Mouse (Mus musculus): ENCODE data around the gene Cd2. TPM values are rescaled to one million over a fixed set of nuclear protein-coding genes. Genes with fewer than 3 reads are reported as not detected.

The Cd2 gene
- polyA plus RNA-seq, 1 experiment: not detected

- no peak overlapping the region for H3K4me3 ChIP-seq (ENCODE audit: insufficient read depth, low read length)
- H3K4me1 ChIP-seq (ENCODE audit: control insufficient read depth, insufficient read depth, low read length): no peaks in the 10 kb centered on the region
- no peak for TF ChIP-seq CTCF (IDR thresholded peaks at IDR 0.05; ENCODE audit: low read depth, low read length)
- no peak for TF ChIP-seq POLR2A (IDR thresholded peaks at IDR 0.05; ENCODE audit: borderline replicate concordance, low read depth, low read length)
- H3K27ac ChIP-seq (ENCODE audit: insufficient read depth, low read depth, low read length): no peak overlapping the region
Measured at GRCm38 (mm10) chr3:101236261-101236660, 51.5 kb downstream of the Cd2 start.

- H3K4me1 ChIP-seq (ENCODE audit: control insufficient read depth, insufficient read depth, low read length): no peaks in the 10 kb centered on the region
- no peak for TF ChIP-seq CTCF (IDR thresholded peaks at IDR 0.05; ENCODE audit: low read depth, low read length)
- no peak for TF ChIP-seq POLR2A (IDR thresholded peaks at IDR 0.05; ENCODE audit: borderline replicate concordance, low read depth, low read length)
- H3K27ac ChIP-seq (ENCODE audit: insufficient read depth, low read depth, low read length): no peak overlapping the region
- no peak overlapping the region for H3K4me3 ChIP-seq (ENCODE audit: insufficient read depth, low read length)
Measured at GRCm38 (mm10) chr3:101235321-101235720, 52.4 kb downstream of the Cd2 start.

DNA sequence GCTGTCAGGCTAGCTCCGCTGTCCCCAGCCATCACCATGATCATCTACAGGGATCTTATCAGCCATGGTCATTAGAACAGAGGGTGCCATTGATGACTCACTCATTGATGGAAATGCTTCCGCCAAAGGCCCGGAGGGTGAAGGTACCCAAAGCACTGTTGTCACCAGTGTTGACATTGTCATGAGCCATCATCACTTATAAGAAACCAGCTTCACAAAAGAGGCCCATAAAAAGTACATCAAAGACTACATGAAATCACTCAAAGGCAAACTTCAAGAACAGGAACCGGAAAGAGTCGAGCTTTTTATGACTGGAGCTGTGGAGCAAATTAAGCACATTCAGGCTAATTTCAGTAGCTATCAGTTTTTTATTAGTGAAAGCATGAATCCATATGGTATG, 54.3 kb downstream of the Cd2 start:
- TF ChIP-seq CTCF (IDR thresholded peaks at IDR 0.05; ENCODE audit: low read depth, low read length) (no peak), POLR2A (IDR thresholded peaks at IDR 0.05; ENCODE audit: borderline replicate concordance, low read depth, low read length) (no peak)
- Histone ChIP-seq H3K4me1 (ENCODE audit: control insufficient read depth, insufficient read depth, low read length) (no peaks in the 10 kb centered on the region), H3K27ac (ENCODE audit: insufficient read depth, low read depth, low read length) (no peak overlapping the region), H3K4me3 (ENCODE audit: insufficient read depth, low read length) (no peak overlapping the region)

DNA sequence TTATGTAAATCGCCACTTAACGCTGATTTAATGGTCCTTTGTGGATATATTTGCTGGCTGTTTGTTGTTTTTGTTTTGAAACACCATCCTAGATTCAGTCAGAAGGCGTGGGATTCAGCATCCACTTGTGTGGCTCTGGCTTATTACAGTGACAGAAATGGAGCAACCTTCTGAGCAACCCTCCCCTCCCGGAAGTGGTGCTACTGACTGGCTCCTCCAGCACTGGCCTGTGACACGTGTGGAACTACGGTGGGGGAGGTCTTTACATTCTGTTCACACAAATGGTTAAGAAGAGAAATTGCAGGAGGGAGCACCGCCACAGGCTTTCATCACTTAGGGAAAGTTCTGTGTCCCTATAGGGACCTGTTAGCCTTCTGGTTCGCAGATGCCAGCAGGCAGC, 55.2 kb downstream of the Cd2 start:
- Histone ChIP-seq H3K4me1 (ENCODE audit: control insufficient read depth, insufficient read depth, low read length) (no peaks in the 10 kb centered on the region), H3K4me3 (ENCODE audit: insufficient read depth, low read length) (no peak overlapping the region), H3K27ac (ENCODE audit: insufficient read depth, low read depth, low read length) (no peak overlapping the region)
- TF ChIP-seq POLR2A (IDR thresholded peaks at IDR 0.05; ENCODE audit: borderline replicate concordance, low read depth, low read length) (no peak), CTCF (IDR thresholded peaks at IDR 0.05; ENCODE audit: low read depth, low read length) (no peak)

- Histone ChIP-seq H3K4me1 (ENCODE audit: control insufficient read depth, insufficient read depth, low read length) (no peaks in the 10 kb centered on the region), H3K27ac (ENCODE audit: insufficient read depth, low read depth, low read length) (no peak overlapping the region), H3K4me3 (ENCODE audit: insufficient read depth, low read length) (no peak overlapping the region)
- TF ChIP-seq CTCF (IDR thresholded peaks at IDR 0.05; ENCODE audit: low read depth, low read length): no peak
- no peak for TF ChIP-seq POLR2A (IDR thresholded peaks at IDR 0.05; ENCODE audit: borderline replicate concordance, low read depth, low read length)
Measured at GRCm38 (mm10) chr3:101230201-101230600, 57.5 kb downstream of the Cd2 start.

GRCm38 (mm10) chr3:101229551-101229930, 58.2 kb downstream of the Cd2 start:
- no peak overlapping the region for H3K27ac ChIP-seq (ENCODE audit: insufficient read depth, low read depth, low read length)
- TF ChIP-seq POLR2A (IDR thresholded peaks at IDR 0.05; ENCODE audit: borderline replicate concordance, low read depth, low read length) (no peak), CTCF (IDR thresholded peaks at IDR 0.05; ENCODE audit: low read depth, low read length) (no peak)
- no peak overlapping the region for H3K4me3 ChIP-seq (ENCODE audit: insufficient read depth, low read length)
- H3K4me1 ChIP-seq (ENCODE audit: control insufficient read depth, insufficient read depth, low read length): no peaks in the 10 kb centered on the region

- H3K27ac ChIP-seq (ENCODE audit: insufficient read depth, low read depth, low read length): no peak overlapping the region
- TF ChIP-seq CTCF (IDR thresholded peaks at IDR 0.05; ENCODE audit: low read depth, low read length) (no peak), POLR2A (IDR thresholded peaks at IDR 0.05; ENCODE audit: borderline replicate concordance, low read depth, low read length) (no peak)
- H3K4me1 ChIP-seq (ENCODE audit: control insufficient read depth, insufficient read depth, low read length): no peaks in the 10 kb centered on the region
- H3K4me3 ChIP-seq (ENCODE audit: insufficient read depth, low read length): no peak overlapping the region
Measured at GRCm38 (mm10) chr3:101228868-101229550, 58.7 kb downstream of the Cd2 start.

DNA sequence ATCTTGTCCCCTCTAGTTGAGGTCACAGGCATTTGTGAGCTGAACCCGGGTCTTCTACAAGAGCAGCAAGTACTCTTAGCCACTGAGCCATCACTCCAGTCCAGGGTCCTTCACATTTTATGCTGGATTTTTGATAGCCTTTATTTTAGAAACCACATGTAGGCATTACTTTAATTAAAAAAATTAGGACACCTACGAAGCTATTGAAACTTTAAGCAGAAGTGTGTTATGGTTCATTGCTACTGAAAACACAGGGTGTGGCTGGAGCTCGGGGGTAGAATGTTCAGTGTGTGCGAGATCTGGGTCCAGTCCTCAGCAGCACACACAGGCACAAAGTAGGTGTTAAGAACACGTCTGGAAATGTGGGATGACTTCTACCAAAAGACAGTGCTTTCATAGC, 59.7 kb downstream of the Cd2 start:
- no peak overlapping the region for H3K4me3 ChIP-seq (ENCODE audit: insufficient read depth, low read length)
- no peaks in the 10 kb centered on the region for H3K4me1 ChIP-seq (ENCODE audit: control insufficient read depth, insufficient read depth, low read length)
- H3K27ac ChIP-seq (ENCODE audit: insufficient read depth, low read depth, low read length): no peak overlapping the region
- TF ChIP-seq POLR2A (IDR thresholded peaks at IDR 0.05; ENCODE audit: borderline replicate concordance, low read depth, low read length) (no peak), CTCF (IDR thresholded peaks at IDR 0.05; ENCODE audit: low read depth, low read length) (no peak)

Other genes starting within 250 kb of the Cd2 start
- gene Ptgfrn, start 177.7 kb downstream of the Cd2 start, polyA plus RNA-seq (2012; ENCODE audit: insufficient read depth, insufficient read length, missing spikeins): 3.6 TPM in 2 replicates
- gene Igsf3, start 89.1 kb upstream of the Cd2 start, polyA plus RNA-seq (2012; ENCODE audit: insufficient read depth, insufficient read length, missing spikeins): 0.19 TPM in 1 of 2 replicates, not detected in the other